Mouse (Mus musculus) left cerebral cortex, adult 11 months (tissue): ENCODE measurements around the gene Fam120a.

Experiments
- DNase-seq: peaks from one replicate; pipeline ENCODE4 v3.0.0; 2022; ENCODE audit warnings: low spot score

Fam120a gene

DNA sequence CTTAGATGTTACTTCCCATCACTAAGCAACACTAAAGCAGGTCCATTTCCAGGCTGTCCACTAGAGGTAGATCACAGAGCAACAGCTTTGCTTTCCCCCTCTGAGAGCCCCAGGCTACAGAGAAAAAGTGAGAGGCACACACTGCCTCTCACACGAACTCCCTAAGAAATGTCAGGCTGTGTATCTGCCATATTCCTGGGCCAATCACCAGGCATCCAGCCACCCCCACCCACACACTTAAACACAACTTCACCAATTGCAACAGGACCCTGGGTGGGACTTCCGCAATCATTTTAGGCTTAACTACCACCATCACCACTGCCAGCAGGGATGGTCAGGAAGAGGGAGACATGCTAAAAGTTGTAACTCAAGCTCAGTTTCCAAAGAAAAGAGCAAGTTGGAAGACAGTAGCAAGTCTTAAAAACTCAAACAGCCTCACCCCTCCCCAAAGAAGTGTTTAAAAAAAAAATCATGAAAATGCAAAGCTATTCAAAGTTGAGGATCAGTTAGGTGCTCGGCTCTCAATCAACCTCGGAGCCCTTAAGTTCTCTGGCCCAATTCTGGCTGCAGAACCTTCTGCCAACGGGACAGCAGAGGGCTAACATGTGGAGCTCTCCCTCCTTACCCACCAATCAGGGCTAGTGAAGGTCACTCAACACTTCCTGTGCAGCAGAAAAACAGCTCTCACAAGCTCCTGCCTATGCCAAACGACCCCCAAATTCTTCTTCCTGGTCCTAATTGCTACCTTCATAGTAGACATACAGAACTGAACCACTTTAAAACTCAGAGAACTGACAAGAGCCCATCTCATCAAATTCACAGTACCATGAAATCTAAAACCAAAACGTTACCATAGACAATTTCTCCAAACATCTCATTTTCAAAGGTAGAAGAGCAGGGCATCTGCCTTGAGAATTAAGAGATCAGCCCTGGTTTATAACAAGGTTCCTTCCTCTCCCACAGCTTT is 2.0 kb downstream of the Fam120a start:
- DNase-seq = peak; percentile 62

GRCm38 (mm10) chr13:48964850-48965249 is 3.0 kb downstream of the Fam120a start:
- DNase-seq = no peak

DNA sequence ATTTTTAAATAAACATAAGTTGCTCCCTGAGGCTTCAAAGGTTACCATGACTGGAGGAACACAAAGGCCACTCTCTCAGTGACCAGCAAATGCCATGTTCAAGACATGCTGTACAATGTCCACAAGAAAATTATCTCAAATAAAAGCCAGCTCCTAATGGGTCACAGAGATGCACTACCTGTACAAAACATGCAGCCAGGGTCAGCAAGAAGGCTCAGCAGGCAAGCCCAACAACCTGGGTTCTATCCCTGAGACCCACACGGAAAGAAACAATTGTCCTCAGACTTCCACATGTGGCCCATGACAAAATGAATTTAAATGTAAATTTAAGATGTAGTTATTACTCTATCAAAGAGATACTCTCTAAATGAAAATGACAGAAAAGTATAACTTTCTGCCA is 4.7 kb downstream of the Fam120a start:
- no peak for DNase-seq

DNA sequence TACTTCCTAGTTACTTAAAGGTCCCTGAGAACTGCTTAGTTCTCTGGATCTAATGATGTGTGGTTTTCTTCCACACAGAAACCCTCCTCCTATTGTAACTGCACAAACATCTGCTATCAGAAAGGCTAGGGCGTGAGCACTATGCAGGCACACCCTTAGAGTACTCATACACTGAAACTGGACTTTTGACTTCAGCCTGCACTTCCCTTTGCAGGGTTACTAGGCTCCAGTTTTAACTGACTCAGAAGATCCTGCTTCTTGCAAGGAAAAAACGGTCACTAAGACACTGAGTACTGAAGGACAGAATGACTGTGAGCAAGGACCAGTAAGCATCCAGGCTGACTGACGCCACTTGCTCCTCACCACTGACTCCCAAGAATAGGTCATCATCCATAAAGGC is 5.3 kb downstream of the Fam120a start:
- no peak for DNase-seq

GRCm38 (mm10) chr13:48958608-48959007 is 9.2 kb downstream of the Fam120a start:
- no peak for DNase-seq

DNA sequence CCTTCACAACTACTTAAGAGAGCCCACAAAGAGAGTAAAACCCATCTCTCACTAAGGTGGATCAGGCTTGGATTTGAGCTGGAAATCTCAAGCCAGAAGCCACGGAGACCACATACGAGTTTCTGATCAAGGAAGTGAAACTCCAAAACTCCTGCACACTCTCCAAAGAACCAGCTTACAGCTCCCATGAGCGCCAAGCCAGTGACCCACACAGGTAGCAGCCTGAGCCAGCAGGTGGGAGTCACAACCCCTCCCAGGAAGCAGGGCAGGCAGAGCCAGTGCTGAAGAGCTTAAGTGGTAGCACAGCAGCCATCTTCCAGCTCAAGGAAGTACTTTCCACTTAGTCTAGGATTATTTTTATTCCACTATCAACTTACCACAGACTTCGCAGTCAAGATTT is 13.0 kb downstream of the Fam120a start:
- no peak for DNase-seq

DNA sequence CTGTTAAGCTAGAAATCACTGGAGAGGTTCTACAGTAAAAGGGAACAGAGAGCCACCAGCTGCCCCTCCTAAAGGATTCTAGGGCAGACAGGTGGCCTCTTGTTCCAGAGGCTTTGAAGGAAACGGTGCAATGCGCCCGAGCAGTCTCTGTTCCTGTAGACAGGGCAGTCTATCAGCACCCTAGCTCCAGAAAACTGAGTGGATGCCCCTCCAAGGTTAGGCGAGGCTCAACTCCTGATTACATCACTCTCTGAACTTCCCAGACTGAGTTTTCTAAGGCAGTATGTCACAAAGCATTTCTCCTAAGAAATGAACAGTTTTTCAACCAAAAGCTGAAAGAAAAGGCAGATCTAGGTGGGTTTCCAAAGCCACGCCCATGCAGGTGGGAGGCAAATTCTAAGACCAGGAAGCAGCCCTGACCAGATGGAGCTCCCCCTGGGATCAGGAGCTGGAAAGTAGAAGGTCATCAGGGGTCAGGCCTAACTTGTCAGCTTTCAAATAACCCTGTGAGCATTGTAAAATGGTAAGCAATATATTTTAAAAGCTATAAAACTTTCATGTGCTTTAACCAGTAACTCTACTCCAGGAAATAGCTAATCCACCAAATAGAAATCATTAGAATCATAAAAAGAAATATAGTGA is 17.1 kb downstream of the Fam120a start:
- DNase-seq = no peak

- DNase-seq = no peak
Observed at GRCm38 (mm10) chr13:48948951-48949350, 18.9 kb downstream of the Fam120a start.

DNA sequence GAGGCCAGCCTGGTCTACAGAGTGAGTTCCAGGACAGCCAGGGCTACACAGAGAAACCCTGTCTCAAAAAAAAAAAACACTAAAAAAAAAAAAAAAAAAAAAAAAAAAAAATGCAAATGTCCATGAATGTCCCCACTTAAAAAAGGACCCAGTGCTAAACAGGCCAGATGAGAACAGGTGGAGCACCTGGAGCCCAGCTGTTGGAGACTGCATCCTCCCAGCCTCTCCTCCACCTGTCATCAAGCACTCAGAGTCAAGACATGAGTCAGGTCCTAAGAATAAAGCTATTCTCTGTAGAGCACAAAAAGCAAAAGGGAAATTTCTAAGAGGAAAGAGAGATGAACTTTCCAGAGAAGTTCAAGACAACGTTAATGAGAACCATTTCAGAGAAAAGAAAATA is 23.2 kb downstream of the Fam120a start:
- DNase-seq = no peak

DNA sequence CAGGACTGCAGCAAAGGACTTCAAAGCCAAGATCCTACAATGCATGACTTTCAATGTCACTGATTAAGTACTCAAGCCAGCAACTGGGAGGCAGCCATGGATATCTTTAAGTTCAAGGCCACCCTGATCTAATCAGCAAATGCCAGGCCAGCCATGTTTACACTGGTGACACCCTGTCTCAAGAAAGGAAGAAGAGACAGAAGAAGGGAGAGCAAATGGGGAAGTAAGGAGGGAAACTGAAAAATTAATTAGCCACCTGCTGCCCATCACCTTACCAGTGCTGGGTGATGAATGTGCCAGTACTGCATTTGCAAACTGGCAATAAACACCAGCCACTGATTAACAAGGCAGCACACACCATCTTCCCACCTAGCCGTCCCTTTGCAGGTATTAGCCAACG is 25.3 kb downstream of the Fam120a start:
- DNase-seq = no peak

DNA sequence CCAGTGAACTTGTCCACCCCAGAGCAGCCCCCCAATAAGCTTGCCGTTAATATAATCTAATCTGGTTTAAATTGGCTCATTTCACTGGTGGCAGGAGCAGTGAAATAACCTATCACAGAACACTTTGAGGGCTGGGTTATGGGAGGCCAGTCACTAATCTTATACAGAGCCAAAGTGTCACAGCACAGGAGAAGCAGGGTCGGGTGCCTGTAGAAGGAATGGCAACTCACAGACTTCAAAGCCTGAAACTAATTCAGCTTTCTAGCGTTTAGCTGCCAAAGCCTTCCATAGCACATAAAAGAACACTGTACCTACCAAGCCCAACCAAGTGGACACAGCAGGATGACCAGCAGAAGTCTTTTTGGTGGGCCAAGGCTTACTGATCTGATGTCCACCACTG is 26.0 kb downstream of the Fam120a start:
- DNase-seq = no peak

DNA sequence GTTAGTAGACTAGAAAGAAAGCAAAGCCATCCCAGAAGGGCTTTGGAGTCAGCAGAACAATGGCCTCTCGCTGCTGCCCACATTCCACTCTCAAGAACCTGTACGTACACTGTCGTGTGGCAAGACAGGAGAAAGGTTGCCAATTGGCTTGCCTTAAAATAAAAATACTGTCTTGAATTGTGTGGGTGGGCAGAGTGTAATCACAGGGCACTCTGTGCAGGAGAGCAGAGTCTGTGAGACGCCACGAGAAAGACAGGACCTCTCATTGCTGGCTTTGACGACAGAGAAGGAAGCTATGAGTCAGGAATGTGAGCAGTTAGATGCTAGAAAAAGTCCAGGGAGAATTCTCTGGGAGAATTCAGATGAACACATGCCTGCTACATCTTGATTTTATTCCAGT is 33.2 kb downstream of the Fam120a start:
- DNase-seq = no peak

DNA sequence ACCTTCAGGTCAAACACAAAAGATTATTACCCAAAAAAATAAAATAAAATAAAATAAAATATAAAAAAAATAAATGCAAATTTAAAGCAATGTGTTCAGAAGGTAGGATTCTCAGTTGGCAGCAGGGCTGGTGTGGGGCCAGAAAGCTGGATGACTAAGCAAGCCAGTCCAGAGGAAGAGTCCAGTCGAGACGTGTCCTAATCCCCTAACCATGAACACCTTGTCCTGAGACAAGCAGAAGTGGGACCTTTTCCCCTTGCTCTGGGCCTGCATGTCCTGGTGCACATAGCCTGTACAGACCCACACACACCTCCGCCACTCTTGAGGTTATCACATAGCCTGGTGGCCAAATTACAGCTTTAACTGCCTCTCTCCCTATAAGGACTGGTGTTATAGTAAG is 35.1 kb downstream of the Fam120a start:
- no peak for DNase-seq

GRCm38 (mm10) chr13:48931687-48932086 is 36.1 kb downstream of the Fam120a start:
- DNase-seq = no peak

- no peak for DNase-seq
Observed at GRCm38 (mm10) chr13:48931232-48931631, 36.6 kb downstream of the Fam120a start.

DNA sequence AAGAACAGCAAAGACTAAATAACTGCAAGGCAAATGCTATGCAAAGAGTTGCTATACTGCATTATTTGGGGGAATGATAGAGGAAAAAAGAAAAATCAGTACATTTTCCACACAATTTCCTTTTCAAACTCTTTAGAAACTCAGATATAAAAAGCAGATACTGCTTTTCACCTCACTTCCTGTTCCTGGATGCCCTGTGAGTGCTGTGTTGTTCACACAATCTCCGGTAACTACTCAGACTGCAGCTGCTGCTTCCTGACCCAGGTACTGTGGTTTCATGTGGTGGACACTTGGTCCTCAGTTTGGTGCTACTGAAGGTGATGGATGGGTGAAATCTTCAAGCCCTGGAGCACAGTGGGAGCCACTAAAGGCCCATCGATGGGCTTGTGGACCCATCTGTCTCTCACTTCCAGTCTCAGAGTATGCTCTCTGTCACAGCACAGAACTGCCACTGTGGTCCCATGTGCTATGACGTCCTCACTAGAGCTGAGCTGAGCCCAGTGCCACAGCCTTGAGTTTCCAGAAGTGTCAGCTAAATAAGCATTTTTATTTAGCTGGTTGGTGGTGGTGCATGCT is 38.2 kb downstream of the Fam120a start:
- DNase-seq = no peak

DNA sequence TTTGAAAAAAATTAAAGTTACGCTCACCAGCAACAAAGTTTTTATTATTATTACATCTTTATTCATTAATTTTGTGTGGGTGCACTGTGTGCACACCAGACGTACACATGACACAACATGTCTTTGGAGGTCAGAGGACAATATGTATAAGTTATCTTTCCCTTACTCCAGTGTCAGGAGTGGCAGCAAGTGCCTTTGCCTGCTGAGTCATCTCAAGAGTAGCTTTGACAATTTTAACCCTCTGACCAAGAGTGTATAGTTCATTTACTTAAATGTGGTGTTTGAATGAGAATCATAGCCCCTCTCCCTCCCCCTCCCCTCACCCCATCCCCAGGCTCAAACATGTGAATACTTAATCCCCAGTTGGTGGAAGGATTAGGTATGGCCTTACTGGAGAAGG is 40.2 kb downstream of the Fam120a start:
- no peak for DNase-seq

DNA sequence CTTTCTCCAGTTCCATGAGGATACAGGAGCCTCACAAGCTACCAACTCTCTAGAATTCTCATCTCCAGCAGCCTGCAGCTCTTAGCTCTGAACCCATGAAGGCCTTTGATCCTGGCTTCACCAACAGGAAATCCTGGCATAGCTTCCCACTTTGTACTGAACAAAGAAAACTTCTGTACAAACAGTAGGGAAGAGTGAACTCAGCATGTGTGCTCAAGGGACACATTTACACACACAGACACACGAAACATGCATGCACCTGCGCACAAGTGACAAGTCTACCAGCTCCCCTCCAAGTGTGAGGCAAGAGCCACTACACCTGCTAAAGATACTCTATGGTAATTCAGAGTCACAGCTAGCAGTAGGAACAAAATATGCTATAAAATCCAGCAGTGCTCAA is 45.1 kb downstream of the Fam120a start:
- DNase-seq = no peak

DNA sequence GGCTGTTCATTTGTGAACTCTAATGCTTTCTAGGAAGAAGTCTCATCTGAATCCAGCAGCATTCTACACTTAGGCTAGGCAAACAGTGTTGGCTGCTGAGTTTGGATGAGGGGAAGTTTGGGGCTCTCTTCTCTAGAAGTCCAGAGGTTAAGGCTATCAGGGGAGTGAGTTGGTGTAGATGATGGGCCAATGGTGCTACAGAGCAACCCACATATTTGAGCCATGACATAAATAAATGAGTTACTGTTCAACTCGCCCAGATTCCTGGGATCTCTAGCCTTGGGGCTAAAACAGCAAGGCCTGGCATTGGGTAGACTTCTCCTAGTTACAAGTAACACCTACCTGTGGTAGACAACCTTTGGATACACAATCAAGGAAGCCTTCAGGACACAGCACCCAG is 46.6 kb downstream of the Fam120a start:
- no peak for DNase-seq

DNA sequence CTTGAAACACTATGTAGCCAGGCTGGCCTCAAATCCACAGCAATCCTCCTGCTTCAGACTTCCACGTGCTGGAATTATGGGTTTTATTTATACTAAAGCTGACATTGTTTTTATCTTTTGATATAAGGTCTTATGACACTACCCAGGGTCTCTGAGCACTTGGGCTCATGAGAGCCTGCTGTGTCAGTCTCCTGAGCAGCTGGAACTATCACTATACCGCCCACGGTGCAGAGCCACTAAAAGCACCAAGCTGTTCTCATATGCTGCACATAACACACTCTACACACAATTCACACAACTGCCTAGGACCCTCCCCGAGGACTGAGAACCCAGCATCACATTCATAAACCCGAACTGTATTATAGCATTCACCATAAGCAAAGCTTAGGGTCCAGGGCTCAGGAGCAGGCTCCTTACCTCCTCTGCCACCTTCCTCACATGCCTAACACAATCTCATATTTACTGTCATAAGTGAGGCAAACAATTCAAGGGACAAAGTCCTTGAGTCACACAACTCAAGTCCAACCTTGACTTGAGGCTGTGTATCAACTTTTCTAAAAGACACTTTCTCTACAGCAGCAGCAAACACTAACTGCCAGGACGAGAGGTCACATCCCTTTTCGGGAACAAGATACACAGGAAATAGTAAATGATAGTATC is 47.9 kb downstream of the Fam120a start:
- no peak for DNase-seq

GRCm38 (mm10) chr13:48917113-48917599 is 50.7 kb downstream of the Fam120a start:
- no peak for DNase-seq

GRCm38 (mm10) chr13:48913680-48914079 is 54.1 kb downstream of the Fam120a start:
- no peak for DNase-seq
